Mouse (Mus musculus) CH12.LX (cell line): ENCODE measurements around the gene Aspm. TPM values are rescaled to one million over a fixed set of nuclear protein-coding genes. Genes with fewer than 3 reads are reported as not detected.

Experiments used
- DNase-seq: peaks from one replicate; pipeline ENCODE4 v3.0.0-alpha.2; 2013; ENCODE audit errors: extremely low read depth
- H3K27ac ChIP-seq: 2 replicates; pipeline ENCODE4 v1.5.1; 2012; ENCODE audit warnings: low read depth, mild to moderate bottlenecking, control low read depth, moderate library complexity; ENCODE audit not compliant: insufficient read depth
- H3K27me3 ChIP-seq: replicated peaks from 2 replicates; pipeline ENCODE3; 2012; ENCODE audit warnings: inconsistent platforms
- H3K36me3 ChIP-seq, 2 experiments: replicated peaks in 1 of 2; 2 replicates each; pipeline versions ENCODE3 to v1.6.1; 2012; ENCODE audit warnings: inconsistent platforms in 1 of 2, low read length in 1 of 2, mild to moderate bottlenecking in 1 of 2, mixed read lengths in 1 of 2, moderate library complexity in 1 of 2; ENCODE audit not compliant: control insufficient read depth in 1 of 2, insufficient read depth in 1 of 2
- H3K4me1 ChIP-seq, 2 experiments: 2 replicates each; pipeline ENCODE4 v1.6.1; 2012; ENCODE audit warnings: inconsistent platforms in 1 of 2, moderate library complexity in 1 of 2; ENCODE audit not compliant: insufficient read depth in 2 of 2, control insufficient read depth in 1 of 2
- H3K4me2 ChIP-seq: 2 replicates; pipeline ENCODE4 v1.6.1; 2012; ENCODE audit warnings: low read depth, mild to moderate bottlenecking, control low read depth; ENCODE audit not compliant: poor library complexity, insufficient read depth, severe bottlenecking
- H3K4me3 ChIP-seq, 3 experiments: fragments of 150-350 bp in 1 of 3; sonication (generic) in 1 of 3; replicated peaks in 1 of 3; 2 replicates each; pipeline versions ENCODE3 to v1.5.1; 2011 to 2012; ENCODE audit warnings: low read depth in 2 of 3, low read length in 2 of 3, mild to moderate bottlenecking in 2 of 3, moderate library complexity in 2 of 3, control low read depth in 1 of 3, improper control_type of control experiment in 1 of 3, inconsistent platforms in 1 of 3, mixed read lengths in 1 of 3; ENCODE audit not compliant: poor library complexity in 1 of 3
- H3K79me2 ChIP-seq: replicated peaks from 2 replicates; pipeline ENCODE4 v1.6.1; 2012; ENCODE audit warnings: mild to moderate bottlenecking, moderate library complexity; ENCODE audit not compliant: control insufficient read depth, poor library complexity, insufficient read depth, severe bottlenecking; ENCODE audit errors: extremely low read depth
- H3K9ac ChIP-seq: 2 replicates; pipeline ENCODE4 v1.6.1; 2012; ENCODE audit warnings: low read depth, mild to moderate bottlenecking, control low read depth, moderate library complexity; ENCODE audit not compliant: insufficient read depth
- H3K9me3 ChIP-seq: replicated peaks from 2 replicates; pipeline ENCODE3; 2012; ENCODE audit warnings: low read length, inconsistent platforms, mixed read lengths
- CHD1 ChIP-seq: IDR thresholded peaks from 2 replicates; pipeline ENCODE4 v1.6.1; 2012; ENCODE audit warnings: low read depth, low read length, improper control_type of control experiment, inconsistent platforms
- E2F4 ChIP-seq: IDR thresholded peaks from 2 replicates; pipeline ENCODE4 v1.6.1; 2011; ENCODE audit warnings: low read depth, low read length, improper control_type of control experiment; ENCODE audit not compliant: insufficient replicate concordance
- EP300 ChIP-seq: IDR thresholded peaks from 2 replicates; pipeline ENCODE4 v1.6.1; 2011; ENCODE audit warnings: low read length, improper control_type of control experiment
- ETS1 ChIP-seq: conservative IDR thresholded peaks from 2 replicates; pipeline ENCODE4 v1.6.1; 2012; ENCODE audit warnings: low read depth, mild to moderate bottlenecking, inconsistent platforms, low read length, improper control_type of control experiment, moderate library complexity
- GABPA ChIP-seq: IDR thresholded peaks from 2 replicates; pipeline ENCODE4 v1.6.1; 2012; ENCODE audit warnings: low read depth, low read length, improper control_type of control experiment, inconsistent platforms; ENCODE audit not compliant: insufficient replicate concordance
- HCFC1 ChIP-seq: IDR thresholded peaks from 2 replicates; pipeline ENCODE4 v1.6.1; 2012; ENCODE audit warnings: low read depth, mild to moderate bottlenecking, inconsistent platforms, low read length, improper control_type of control experiment
- IRF4 ChIP-seq: IDR thresholded peaks from 2 replicates; pipeline ENCODE4 v1.6.1; 2014; ENCODE audit warnings: low read depth, mild to moderate bottlenecking, inconsistent platforms, low read length, improper control_type of control experiment
- JUND ChIP-seq: conservative IDR thresholded peaks from 2 replicates; pipeline ENCODE4 v1.6.1; 2011; ENCODE audit warnings: low read depth, low read length, improper control_type of control experiment
- KAT2A ChIP-seq: IDR thresholded peaks from 2 replicates; pipeline ENCODE4 v1.6.1; 2012; ENCODE audit warnings: low read length, improper control_type of control experiment, inconsistent platforms; ENCODE audit not compliant: insufficient replicate concordance
- MAX ChIP-seq: IDR thresholded peaks from 2 replicates; pipeline ENCODE4 v1.6.1; 2011; ENCODE audit warnings: low read length, improper control_type of control experiment
- MXI1 ChIP-seq: IDR thresholded peaks from 2 replicates; pipeline ENCODE4 v1.6.1; 2011; ENCODE audit warnings: mild to moderate bottlenecking, low read depth, low read length, improper control_type of control experiment
- MYC ChIP-seq: IDR thresholded peaks from 2 replicates; pipeline ENCODE4 v1.6.1; 2011; ENCODE audit warnings: low read depth, mild to moderate bottlenecking, improper control_type of control experiment, low read length
- NELFE ChIP-seq: IDR thresholded peaks from 2 replicates; pipeline ENCODE4 v1.6.1; 2011; ENCODE audit warnings: low read depth, low read length, improper control_type of control experiment
- POLR2A ChIP-seq: IDR thresholded peaks from 2 replicates; pipeline ENCODE4 v1.6.1; 2011; ENCODE audit warnings: low read depth, mild to moderate bottlenecking, improper control_type of control experiment, low read length
- POLR2AphosphoS2 ChIP-seq: IDR thresholded peaks from 2 replicates; pipeline ENCODE4 v1.6.1; 2011; ENCODE audit warnings: low read depth, low read length, improper control_type of control experiment
- RAD21 ChIP-seq: IDR thresholded peaks from 2 replicates; pipeline ENCODE4 v1.6.1; 2011; ENCODE audit warnings: low read depth, mild to moderate bottlenecking, low read length, improper control_type of control experiment, moderate library complexity
- RCOR1 ChIP-seq: conservative IDR thresholded peaks from 2 replicates; pipeline ENCODE4 v1.6.1; 2012; ENCODE audit warnings: low read depth, mild to moderate bottlenecking, inconsistent platforms, low read length, improper control_type of control experiment
- TBP ChIP-seq: conservative IDR thresholded peaks from 2 replicates; pipeline ENCODE4 v1.6.1; 2011; ENCODE audit warnings: low read depth, low read length, improper control_type of control experiment
- UBTF ChIP-seq: IDR thresholded peaks from 2 replicates; pipeline ENCODE4 v1.6.1; 2012; ENCODE audit warnings: low read depth, mild to moderate bottlenecking, inconsistent platforms, low read length, improper control_type of control experiment, moderate library complexity
- USF1 ChIP-seq: IDR thresholded peaks from 2 replicates; pipeline ENCODE4 v1.6.1; 2014; ENCODE audit warnings: low read depth, mild to moderate bottlenecking, inconsistent platforms, low read length, improper control_type of control experiment
- USF2 ChIP-seq: conservative IDR thresholded peaks from 2 replicates; pipeline ENCODE4 v1.6.1; 2011; ENCODE audit warnings: low read depth, low read length, improper control_type of control experiment
- ZMIZ1 ChIP-seq: IDR thresholded peaks from 2 replicates; pipeline ENCODE4 v1.6.1; 2012; ENCODE audit warnings: low read depth, mild to moderate bottlenecking, inconsistent platforms, low read length, improper control_type of control experiment
- dilution Hi-C: fragments of 300-500 bp; cut with MboI; formaldehyde crosslinking; loops from 2 replicates; pipeline ENCODE4 v1.14.3; 2020; ENCODE audit warnings: low sequenced_read_pairs; ENCODE audit not compliant: extremely low pct_unique_long_range_greater_than_20kb, extremely low pct_ligation_motif_present
- in situ Hi-C: fragments of 300-500 bp; cut with MboI; formaldehyde crosslinking; loops from 3 replicates; pipeline ENCODE4 v1.14.3; 2019; ENCODE audit warnings: low sequenced_read_pairs, low pct_ligation_motif_present, low pct_unique_long_range_greater_than_20kb, mixed read lengths
- polyA plus RNA-seq: library from polyadenylated mRNA; unstranded; fragments of >175 nt; gene quantifications from 2 replicates; pipeline ENCODE4 v1.2.1, GENCODE M21; 2012; ENCODE audit warnings: low read depth; ENCODE audit not compliant: insufficient read length
- total RNA-seq, 2 experiments: library from RNA; depleted of rRNA; stranded (reverse); fragments of 300-350 nt in 1 of 2; fragments of >200 nt in 1 of 2; gene quantifications; 2 replicates each; pipeline ENCODE4 v1.2.3; 2012 to 2014

Gene Aspm
- total and polyA plus RNA-seq, 3 experiments = 19.5 to 20.6 (median 19.6) TPM

DNA sequence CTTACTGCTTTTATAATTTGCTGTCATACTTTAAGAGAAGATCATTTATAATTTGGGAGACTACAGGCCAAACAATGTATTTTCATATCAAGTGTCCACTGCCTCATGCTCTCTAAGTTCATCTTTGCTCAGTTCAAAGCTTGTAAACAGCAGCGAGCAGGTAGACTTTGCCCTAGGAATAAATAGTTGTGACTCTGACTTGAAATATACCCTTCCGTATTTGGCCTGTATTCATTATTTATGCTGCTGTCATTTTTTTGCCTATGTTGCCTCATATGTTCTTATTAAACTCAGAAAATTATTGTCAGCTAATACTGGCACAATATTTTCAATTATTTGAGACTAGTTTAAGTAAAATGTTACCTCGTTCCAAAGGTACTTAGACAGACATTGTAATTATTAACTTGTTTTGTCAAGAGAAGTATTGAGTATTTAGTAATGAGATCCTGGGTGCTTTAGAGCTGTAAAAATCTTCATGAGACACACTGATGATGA lies 46.7 kb downstream of the Aspm start, which contains the start of gene F13b:
TSS of gene F13b (plus strand) at position 445 of the 495 bp plus-strand sequence.
- DNase-seq = no peak
- in situ Hi-C loops = no loop called here
- no peaks in the 10 kb centered on the region for H3K9me3 ChIP-seq
- TF ChIP-seq JUND (no peak), ZMIZ1 (no peak), TBP (no peak), MAX (no peak), IRF4 (no peak), KAT2A (no peak), POLR2AphosphoS2 (no peak), E2F4 (no peak), USF1 (no peak), NELFE (no peak), ETS1 (no peak), EP300 (no peak), POLR2A (no peak), USF2 (no peak), HCFC1 (no peak), MXI1 (no peak), CHD1 (no peak)
- dilution Hi-C loops = no loop called here
- H3K27me3 ChIP-seq = no peaks in the 10 kb centered on the region
- no peaks in the 10 kb centered on the region for H3K79me2 ChIP-seq
- no peak within 1 kb of the TSS for H3K4me2 ChIP-seq
- H3K27ac ChIP-seq = no peak within 1 kb of the TSS
- H3K36me3 ChIP-seq = peaks cover 0 to 4% of the 10 kb centered on the region in 2 experiments
- H3K4me1 ChIP-seq = no peaks in the 10 kb centered on the region
- no peak within 1 kb of the TSS for H3K9ac ChIP-seq
- no peak within 1 kb of the TSS for H3K4me3 ChIP-seq

DNA sequence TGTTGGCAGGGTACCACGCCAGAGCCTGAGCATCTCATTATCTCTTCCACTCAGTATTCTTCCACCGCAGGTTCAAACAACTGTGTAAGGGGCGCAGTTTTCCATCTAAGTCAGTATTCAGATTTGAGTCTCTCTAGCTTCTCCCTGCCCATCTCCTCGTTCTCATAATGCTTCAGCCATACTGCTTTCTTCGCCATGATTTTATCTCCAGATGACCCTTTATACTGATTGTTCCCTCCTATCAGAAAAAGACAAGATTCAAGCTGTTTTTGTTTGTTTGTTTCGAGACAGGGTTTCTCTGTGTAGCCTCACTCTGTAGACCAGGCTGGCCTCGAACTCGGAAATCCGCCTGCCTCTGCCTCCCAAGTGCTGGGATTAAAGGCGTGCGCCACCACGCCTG lies 60.0 kb downstream of the Aspm start:
- H3K36me3 ChIP-seq = no peaks in the 10 kb centered on the region
- no peaks in the 10 kb centered on the region for H3K27me3 ChIP-seq
- in situ Hi-C loops (no loop called here), dilution Hi-C loops (no loop called here)
- H3K27ac ChIP-seq = no peak overlapping the region
- H3K9me3 ChIP-seq = no peaks in the 10 kb centered on the region
- DNase-seq = no peak
- H3K4me3 ChIP-seq = no peak overlapping the region
- H3K4me2 ChIP-seq = no peak overlapping the region
- H3K79me2 ChIP-seq = no peaks in the 10 kb centered on the region
- TF ChIP-seq GABPA (no peak), RCOR1 (no peak), RAD21 (no peak), JUND (no peak), ZMIZ1 (no peak), UBTF (no peak), MYC (no peak)
- H3K9ac ChIP-seq = no peak overlapping the region
- H3K4me1 ChIP-seq = no peaks in the 10 kb centered on the region

Other genes starting within 250 kb of the Aspm start
- 0.25 and 0.29 TPM in 2 replicates for gene Crb1, start 77.7 kb upstream of the Aspm start, total RNA-seq (2012; rRNA removed)
- gene Crb1, start 77.7 kb upstream of the Aspm start, total RNA-seq (2014; rRNA removed) = 0.12 and 0.16 TPM in 2 replicates
- gene Crb1, start 77.7 kb upstream of the Aspm start, polyA plus RNA-seq = 0.10 and 0.15 TPM in 2 replicates
- gene Zbtb41, start 32.5 kb upstream of the Aspm start, total RNA-seq (2012; rRNA removed) = 4.8 and 6.5 TPM in 2 replicates
- gene Zbtb41, start 32.5 kb upstream of the Aspm start, total RNA-seq (2014; rRNA removed) = 7.3 and 9.8 TPM in 2 replicates
- 6.3 and 7.0 TPM in 2 replicates for gene Zbtb41, start 32.5 kb upstream of the Aspm start, polyA plus RNA-seq
- gene F13b, start 46.9 kb downstream of the Aspm start, total RNA-seq (2012; rRNA removed) = not detected in 2 replicates
- gene F13b, start 46.9 kb downstream of the Aspm start, total RNA-seq (2014; rRNA removed) = not detected in 2 replicates
- not detected in 2 replicates for gene F13b, start 46.9 kb downstream of the Aspm start, polyA plus RNA-seq
- not detected in 2 replicates for gene Cfhr1, start 105.5 kb downstream of the Aspm start, total RNA-seq (2012; rRNA removed)
- not detected in 2 replicates for gene Cfhr1, start 105.5 kb downstream of the Aspm start, total RNA-seq (2014; rRNA removed)
- not detected in 2 replicates for gene Cfhr1, start 105.5 kb downstream of the Aspm start, polyA plus RNA-seq